Mouse (Mus musculus) effector memory CD4-positive, alpha-beta T cell, adult 5 months (primary cell): Measurements from ENCODE around the gene Gas7. TPM values are rescaled to one million over a fixed set of nuclear protein-coding genes. Genes with fewer than 3 reads are reported as not detected.

Experiments
- polyA plus RNA-seq: library from polyadenylated mRNA; unstranded; fragments of 100-300 nt; shearing (Covaris generic); gene quantifications from one replicate; pipeline ENCODE4 v1.2.1, GENCODE M21; 2017

Gas7 gene
- polyA plus RNA-seq, result 4.8 TPM

GRCm38 (mm10) chr11:67454874-67455526 lies at the start of gene Gas7:
TSS of gene Gas7 (plus strand) at chr11:67455437.

GRCm38 (mm10) chr11:67694703-67695376 lies 239.6 kb downstream of the Gas7 start, which contains the start of gene Rcvrn:
TSS of gene Rcvrn (plus strand) at chr11:67695326.

Other genes starting within 250 kb of the Gas7 start
- gene Myh4, start 217.4 kb upstream of the Gas7 start, polyA plus RNA-seq, result not detected
- not detected for gene Myh8, start 178.3 kb upstream of the Gas7 start, polyA plus RNA-seq
- 0.06 TPM for gene Myh13, start 133.8 kb upstream of the Gas7 start, polyA plus RNA-seq
- gene Rcvrn, start 239.9 kb downstream of the Gas7 start, polyA plus RNA-seq, result not detected